Mouse (Mus musculus) CD8-positive naive resting alpha-beta T cell, adult 2 months (primary cell): ENCODE data around the gene Arl3.
"Not testable (repeated sequence)": the region's sequence is repeated elsewhere in the genome, so short reads cannot be mapped to it uniquely, and the experiment has no call there.

Experiments used
- DNase-seq, 2 experiments: peaks; one replicate each; pipeline ENCODE4 v3.0.0; 2022; ENCODE audit warnings: low read depth in 2 of 2, low spot score in 2 of 2

Arl3 gene

GRCm38 (mm10) chr19:46591575-46591974 is 18.6 kb upstream of the Arl3 start:
- no peak for DNase-seq

- peak; percentile 72 to 77 for DNase-seq
These were observed 15.0 kb upstream of the Arl3 start for GRCm38 (mm10) chr19:46587823-46588508.

- DNase-seq, result no peak
These were observed 2.2 kb upstream of the Arl3 start for GRCm38 (mm10) chr19:46575196-46575595.

- no peak for DNase-seq
These were observed 992 bp upstream of the Arl3 start for GRCm38 (mm10) chr19:46573990-46574389.

- DNase-seq, result no peak
These were observed 450 bp downstream of the Arl3 start for GRCm38 (mm10) chr19:46572548-46572947.

GRCm38 (mm10) chr19:46571878-46572244 is 1.1 kb downstream of the Arl3 start:
- no peak for DNase-seq

- DNase-seq, result not testable (repeated sequence)
These were observed 1.7 kb downstream of the Arl3 start for GRCm38 (mm10) chr19:46571211-46571877.

- DNase-seq, result no peak
These were observed 8.9 kb downstream of the Arl3 start for GRCm38 (mm10) chr19:46564043-46564462.

- DNase-seq, result no peak
These were observed 9.4 kb downstream of the Arl3 start for GRCm38 (mm10) chr19:46563603-46564002.

GRCm38 (mm10) chr19:46562581-46563515 is 10.2 kb downstream of the Arl3 start:
- DNase-seq, result no peak

GRCm38 (mm10) chr19:46562132-46562531 is 10.9 kb downstream of the Arl3 start:
- DNase-seq, result peak; percentile 21 to 52

GRCm38 (mm10) chr19:46558631-46559030 is 14.4 kb downstream of the Arl3 start:
- DNase-seq, result no peak

- DNase-seq, result no peak
These were observed 15.0 kb downstream of the Arl3 start for GRCm38 (mm10) chr19:46558009-46558408.

- DNase-seq, result no peak
These were observed 19.4 kb downstream of the Arl3 start for GRCm38 (mm10) chr19:46553541-46553955.

- DNase-seq, result no peak
These were observed 20.5 kb downstream of the Arl3 start for GRCm38 (mm10) chr19:46552496-46552895.

GRCm38 (mm10) chr19:46550385-46550784 is 22.6 kb downstream of the Arl3 start:
- no peak for DNase-seq

- no peak for DNase-seq
These were observed 24.9 kb downstream of the Arl3 start for GRCm38 (mm10) chr19:46548110-46548509.

- no peak for DNase-seq
These were observed 25.4 kb downstream of the Arl3 start for GRCm38 (mm10) chr19:46547565-46547964.

- no peak for DNase-seq
These were observed 30.2 kb downstream of the Arl3 start for GRCm38 (mm10) chr19:46542750-46543149.

- no peak for DNase-seq
These were observed 34.8 kb downstream of the Arl3 start for GRCm38 (mm10) chr19:46538213-46538612.

GRCm38 (mm10) chr19:46537357-46537756 is 35.6 kb downstream of the Arl3 start:
- no peak for DNase-seq
